23 mouse cellular contexts compared by ENCODE assay signal in the genomic region with DNA sequence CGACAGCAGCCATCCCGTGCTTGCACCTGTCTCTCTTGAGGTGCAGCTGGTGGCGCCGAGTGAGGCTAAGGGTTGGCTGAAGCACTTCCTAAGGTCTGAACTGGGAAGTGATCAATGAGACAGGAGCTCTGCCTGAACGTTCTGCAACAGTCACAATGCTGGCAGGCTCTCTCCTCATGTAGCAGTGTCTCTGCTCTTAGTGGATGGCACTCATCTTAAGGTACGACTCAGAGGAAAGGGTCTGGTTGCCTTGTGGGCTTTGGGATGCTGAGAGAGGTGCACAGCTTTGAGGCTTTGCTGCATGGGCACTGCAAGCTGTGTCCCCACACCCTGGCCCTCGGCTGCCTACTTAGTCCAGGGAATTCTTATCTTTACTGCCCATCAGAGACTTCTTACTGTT. TPM values are rescaled to one million over a fixed set of nuclear protein-coding genes. Genes with fewer than 3 reads are reported as not detected.
A peak's percentile ranks its signal among the peaks of the same experiment; 100 is the strongest.
DNase-seq lines count a peak whose midpoint lies in the region; ATAC-seq lines count a peak whose summit lies in the region.
"Had no signal": no experiment of that assay in that cellular context is flagged by ENCODE, and none has a peak within 500 bp of the region (broad histone marks: within the 10 kb centered on the region; RNA-seq: fewer than 3 reads in every experiment).

No protein-coding gene starts in this region.

- no peak overlapping the region for H3K4me2 ChIP-seq in forebrain, embryonic 11.5 days (ENCODE audit: low read depth, low read length, severe bottlenecking)
- no peak overlapping the region for H3K4me2 ChIP-seq in forebrain, embryonic 16.5 days (ENCODE audit: low read length)
- H3K4me2 ChIP-seq in heart, embryonic 11.5 days: no peak overlapping the region

- no peak for ATAC-seq in forebrain, embryonic 11.5 days (replicated peaks; ENCODE audit: low FRiP score)
- no peak for ATAC-seq in forebrain, embryonic 16.5 days
- ATAC-seq in heart, embryonic 11.5 days (replicated peaks; ENCODE audit: insufficient number of reproducible peaks, low FRiP score, low TSS enrichment): no peak
- ATAC-seq in megakaryocyte, adult 5-6 weeks (ENCODE audit: poor library complexity, severe bottlenecking): no peak
- ATAC-seq: activated CD4-positive, CD25-positive, alpha-beta regulatory T cell, adult 4 months; CD4-positive, CD25-positive, alpha-beta regulatory T cell, adult 4 months; Patski had no signal

- WGBS in forebrain, embryonic 11.5 days: 73% methylated on average over 7 of the region's 7 CpGs
- WGBS in forebrain, embryonic 16.5 days: 81% methylated on average over 7 of the region's 7 CpGs
- 67% methylated on average over 7 of the region's 7 CpGs for WGBS in heart, embryonic 11.5 days (ENCODE audit: insufficient replicate concordance)
- WGBS in heart, embryonic 10.5 days: 69% methylated on average over 7 of the region's 7 CpGs

- DNase-seq in forebrain, embryonic 11.5 days (ENCODE audit: low spot score): peak; percentile 37
- peak; percentile 40 for DNase-seq in heart, adult 11 months
- peak; percentile 62 for DNase-seq in heart, embryonic 10.5 days (ENCODE audit: low spot score)
- no peak for DNase-seq in heart, adult 9 months (ENCODE audit: low spot score in 2 of 2)
- DNase-seq: adrenal gland, adult 2 months; adrenal gland, adult 8-10 months; adrenal gland, postnatal 10 days; adrenal gland, postnatal 14 days; adrenal gland, postnatal 25 days; adrenal gland, postnatal 36 days; B cell, adult 2 months; cerebellum, adult 11 months; cerebellum, adult 11-12 months had no signal

- H3K9ac ChIP-seq in forebrain, embryonic 11.5 days (ENCODE audit: low read length): no peak overlapping the region
- H3K9ac ChIP-seq in forebrain, embryonic 16.5 days (replicated peaks; ENCODE audit: low read depth, low read length): no peak overlapping the region
- no peak overlapping the region for H3K9ac ChIP-seq in heart, embryonic 11.5 days (ENCODE audit: low read depth, low read length)

- no peak overlapping the region for H3K4me3 ChIP-seq in forebrain, embryonic 11.5 days (ENCODE audit: low read depth, low read length)
- H3K4me3 ChIP-seq in forebrain, embryonic 16.5 days (replicated peaks; ENCODE audit: low read length): no peak overlapping the region
- no peak overlapping the region for H3K4me3 ChIP-seq in heart, embryonic 11.5 days (ENCODE audit: low read depth, low read length)
- H3K4me3 ChIP-seq in heart, embryonic 10.5 days: no peak overlapping the region
- H3K4me3 ChIP-seq in megakaryocyte, embryonic 14.5 days (replicated peaks): peak overlapping the region; percentile 10

- H3K27me3 ChIP-seq in forebrain, embryonic 11.5 days (ENCODE audit: control insufficient read depth, insufficient read depth, low read length): no peaks in the 10 kb centered on the region
- no peaks in the 10 kb centered on the region for H3K27me3 ChIP-seq in forebrain, embryonic 16.5 days (replicated peaks; ENCODE audit: control insufficient read depth, insufficient read depth, low read length)
- no peaks in the 10 kb centered on the region for H3K27me3 ChIP-seq in heart, embryonic 11.5 days (ENCODE audit: control insufficient read depth, insufficient read depth, low read length)
- no peaks in the 10 kb centered on the region for H3K27me3 ChIP-seq in heart, embryonic 10.5 days (ENCODE audit: insufficient read depth, poor library complexity, severe bottlenecking)
- H3K27me3 ChIP-seq in megakaryocyte, embryonic 14.5 days (replicated peaks): no peaks in the 10 kb centered on the region
- H3K27me3 ChIP-seq: CH12.LX, Patski had no signal

- H3K27ac ChIP-seq in forebrain, embryonic 11.5 days (ENCODE audit: low read depth, low read length): no peak overlapping the region
- no peak overlapping the region for H3K27ac ChIP-seq in forebrain, embryonic 16.5 days (ENCODE audit: low read length)
- no peak overlapping the region for H3K27ac ChIP-seq in heart, embryonic 11.5 days (ENCODE audit: low read depth, low read length)
- H3K27ac ChIP-seq in heart, embryonic 10.5 days: no peak overlapping the region

- no peaks in the 10 kb centered on the region for H3K9me3 ChIP-seq in forebrain, embryonic 11.5 days (ENCODE audit: control insufficient read depth, low read length)
- no peaks in the 10 kb centered on the region for H3K9me3 ChIP-seq in forebrain, embryonic 16.5 days (ENCODE audit: control insufficient read depth, low read length)
- no peaks in the 10 kb centered on the region for H3K9me3 ChIP-seq in heart, embryonic 11.5 days (replicated peaks; ENCODE audit: control insufficient read depth, low read length)
- no peaks in the 10 kb centered on the region for H3K9me3 ChIP-seq in heart, embryonic 10.5 days
- peaks cover 45% of the 10 kb centered on the region for H3K9me3 ChIP-seq in megakaryocyte, embryonic 14.5 days
- H3K9me3 ChIP-seq: G1E had no signal

- no peaks in the 10 kb centered on the region for H3K36me3 ChIP-seq in forebrain, embryonic 11.5 days (ENCODE audit: control insufficient read depth, insufficient read depth, low read length)
- H3K36me3 ChIP-seq in forebrain, embryonic 16.5 days (ENCODE audit: control insufficient read depth, insufficient read depth): no peaks in the 10 kb centered on the region
- H3K36me3 ChIP-seq in heart, embryonic 11.5 days (ENCODE audit: control insufficient read depth, insufficient read depth, low read length): no peaks in the 10 kb centered on the region
- H3K36me3 ChIP-seq in heart, embryonic 10.5 days: no peaks in the 10 kb centered on the region
- H3K36me3 ChIP-seq in megakaryocyte, embryonic 14.5 days (replicated peaks; ENCODE audit: low read length): no peaks in the 10 kb centered on the region
- H3K36me3 ChIP-seq: G1E had no signal

- no peaks in the 10 kb centered on the region for H3K4me1 ChIP-seq in forebrain, embryonic 11.5 days (replicated peaks; ENCODE audit: control insufficient read depth, insufficient read depth, low read length)
- H3K4me1 ChIP-seq in forebrain, embryonic 16.5 days (replicated peaks; ENCODE audit: control insufficient read depth, insufficient read depth, low read length): no peaks in the 10 kb centered on the region
- H3K4me1 ChIP-seq in heart, embryonic 11.5 days (ENCODE audit: control insufficient read depth, insufficient read depth, low read length): no peaks in the 10 kb centered on the region
- no peaks in the 10 kb centered on the region for H3K4me1 ChIP-seq in heart, embryonic 10.5 days
- H3K4me1 ChIP-seq in megakaryocyte, embryonic 14.5 days: no peaks in the 10 kb centered on the region

RNA-seq across cellular contexts. Expression of a gene that starts 45.0 kb away (rescaled TPM):
- polyA plus RNA-seq in forebrain, embryonic 11.5 days (2014; fragmentation: Nextera tagmentation; extraction: Ambion mirVana): 1.2 TPM in 2 replicates
- 2.7 and 4.1 TPM in 2 replicates for polyA plus RNA-seq in forebrain, embryonic 16.5 days (2015; fragmentation: Nextera tagmentation; extraction: Ambion mirVana)
- 20.3 and 21.5 TPM in 2 replicates for polyA plus RNA-seq in heart, embryonic 11.5 days (2014; fragmentation: Nextera tagmentation; extraction: Ambion mirVana)
- 9.4 and 17.2 TPM in 2 replicates for polyA plus RNA-seq in heart, embryonic 10.5 days (2016; fragmentation: Nextera tagmentation; extraction: Ambion mirVana)
- polyA plus RNA-seq in megakaryocyte, embryonic 14.5 days (2012; ENCODE audit: insufficient read depth, low replicate concordance): not detected in 2 replicates
- total RNA-seq in megakaryocyte, adult 5-6 weeks (2015): not detected in 2 replicates
- total RNA-seq in megakaryocyte, adult 5-6 weeks (2017): not detected in 2 replicates
- total RNA-seq: CH12.LX, MEL had no signal
- polyA plus RNA-seq: activated CD4-positive, CD25-positive, alpha-beta regulatory T cell, adult 4 months; CD4-positive, CD25-positive, alpha-beta regulatory T cell, adult 4 months; G1E had no signal

Comparison
In these comparisons a context has a peak if more than half of its experiments do, and no peak if none do; other contexts are left out.
1. DNase-seq: peak in forebrain, embryonic 11.5 days (single experiment), heart, adult 11 months (single experiment) and heart, embryonic 10.5 days (single experiment); none in heart, adult 9 months (0 of 2).